In the genomic region with DNA sequence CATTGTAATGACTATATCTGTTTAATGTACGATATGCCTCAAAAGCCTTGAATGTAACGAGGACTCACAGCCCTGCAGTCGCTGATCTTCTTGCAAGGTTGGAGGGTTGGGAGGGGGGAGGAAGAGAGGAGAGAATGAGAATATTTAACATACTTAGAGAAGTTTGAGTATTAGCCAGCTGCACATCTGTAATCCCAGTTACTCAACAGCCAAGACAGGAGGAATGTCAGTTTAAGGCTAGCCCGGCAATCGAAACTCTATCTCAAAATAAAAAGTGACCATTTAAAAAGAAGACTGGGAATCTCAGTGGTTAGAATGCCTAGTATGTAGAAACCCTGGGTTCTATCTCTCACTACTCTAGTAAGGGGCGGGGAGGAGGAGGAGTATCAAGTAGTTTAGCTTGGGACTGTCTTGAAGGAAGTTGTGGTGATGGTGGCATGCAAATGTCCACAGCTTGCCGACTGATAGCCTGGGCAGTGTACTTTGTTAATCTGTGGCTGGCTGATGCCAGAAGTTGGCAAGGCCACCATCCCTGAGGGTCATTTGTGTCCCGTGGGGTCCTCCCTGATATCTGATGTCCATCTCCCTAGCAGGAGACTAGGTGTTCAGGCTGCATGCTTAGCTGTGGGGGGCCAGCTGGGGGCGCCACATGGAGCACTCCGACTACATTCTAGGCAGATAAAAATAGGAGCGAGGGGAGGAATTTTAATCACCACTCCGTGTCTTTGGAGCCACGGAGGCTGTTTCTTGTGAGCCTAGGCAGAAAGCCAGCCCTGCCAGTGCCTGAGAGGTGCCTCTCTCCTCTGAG, we compare ENCODE assay signal across 9 mouse cellular contexts. TPM values are rescaled to one million over a fixed set of nuclear protein-coding genes. Genes with fewer than 3 reads are reported as not detected.
A peak's percentile ranks its signal among the peaks of the same experiment; 100 is the strongest.
DNase-seq lines count a peak whose midpoint lies in the region; ATAC-seq and TF ChIP-seq lines count a peak whose summit lies in the region.
"Had no signal": no experiment of that assay in that cellular context is flagged by ENCODE, and none has a peak within 500 bp of the region (broad histone marks: within the 10 kb centered on the region; RNA-seq: fewer than 3 reads in every experiment).

No protein-coding gene starts in this region.

- H3K9me3 ChIP-seq in megakaryocyte, embryonic 14.5 days = no peaks in the 10 kb centered on the region
- H3K9me3 ChIP-seq in midbrain, postnatal 0 days (ENCODE audit: low read length) = no peaks in the 10 kb centered on the region
- H3K9me3 ChIP-seq: liver, embryonic 15.5 days had no signal

- DNase-seq in adrenal gland, postnatal 14 days = peak; percentile 67
- DNase-seq in adrenal gland, postnatal 4 days (ENCODE audit: low spot score in 2 of 2) = no peak
- DNase-seq in layer of hippocampus, postnatal 10 days (ENCODE audit: low spot score in 2 of 2) = peak; percentile 47 to 50
- peak; percentile 65 for DNase-seq in midbrain, postnatal 0 days (ENCODE audit: low spot score)

- H3K9ac ChIP-seq in midbrain, postnatal 0 days (replicated peaks; ENCODE audit: low read length, poor library complexity, severe bottlenecking) = no peak overlapping the region
- H3K9ac ChIP-seq: liver, embryonic 15.5 days had no signal

- H3K36me3 ChIP-seq in megakaryocyte, embryonic 14.5 days (replicated peaks; ENCODE audit: low read length) = no peaks in the 10 kb centered on the region
- no peaks in the 10 kb centered on the region for H3K36me3 ChIP-seq in midbrain, postnatal 0 days (ENCODE audit: insufficient read depth, low read length)
- H3K36me3 ChIP-seq: liver, embryonic 15.5 days had no signal

- WGBS in midbrain, postnatal 0 days = 51% methylated on average over 13 of the region's 13 CpGs

- H3K4me3 ChIP-seq in megakaryocyte, embryonic 14.5 days (replicated peaks) = peak overlapping the region; percentile 11
- no peak overlapping the region for H3K4me3 ChIP-seq in midbrain, postnatal 0 days (ENCODE audit: low read depth, low read length)
- H3K4me3 ChIP-seq: liver, embryonic 15.5 days had no signal

- no peak overlapping the region for H3K4me2 ChIP-seq in midbrain, postnatal 0 days (ENCODE audit: low read depth, low read length, poor library complexity, severe bottlenecking)
- H3K4me2 ChIP-seq: liver, embryonic 15.5 days had no signal

- peaks cover 92% of the 10 kb centered on the region for H3K4me1 ChIP-seq in megakaryocyte, embryonic 14.5 days
- H3K4me1 ChIP-seq in midbrain, postnatal 0 days (ENCODE audit: insufficient read depth, low read length) = peaks cover 11% of the 10 kb centered on the region; the same call in 1 of the 2 replicates

- TF ChIP-seq CTCF in midbrain, postnatal 0 days (IDR thresholded peaks at IDR 0.05) = peak; percentile 53

- no peak for ATAC-seq in megakaryocyte, adult 5-6 weeks (ENCODE audit: poor library complexity, severe bottlenecking)
- peak; percentile 79 for ATAC-seq in frontal cortex, adult (ENCODE audit: low TSS enrichment)
- no peak for ATAC-seq in midbrain, postnatal 0 days (ENCODE audit: low FRiP score)
- no peak for ATAC-seq in monocyte, adult 5-6 weeks (replicated peaks; ENCODE audit: insufficient number of reproducible peaks, low FRiP score, low TSS enrichment, poor library complexity, severe bottlenecking)

- peaks cover 51% of the 10 kb centered on the region for H3K27me3 ChIP-seq in megakaryocyte, embryonic 14.5 days (replicated peaks)
- H3K27me3 ChIP-seq in midbrain, postnatal 0 days (ENCODE audit: insufficient read depth, low read length) = no peaks in the 10 kb centered on the region

- no peak overlapping the region for H3K27ac ChIP-seq in midbrain, postnatal 0 days (ENCODE audit: low read depth, low read length)
- H3K27ac ChIP-seq: liver, embryonic 15.5 days had no signal

RNA-seq across cellular contexts. Expression of a gene that starts 46.4 kb away (rescaled TPM):
- 40.7 and 46.1 TPM in 2 replicates for total RNA-seq in adrenal gland, postnatal 14 days (2021)
- total RNA-seq in adrenal gland, postnatal 4 days (2021) = 10 to 100 TPM; 47.8 to 54.3 TPM
- polyA plus RNA-seq in megakaryocyte, embryonic 14.5 days (2012; ENCODE audit: insufficient read depth, low replicate concordance) = 1.3 TPM in 1 of 2 replicates, not detected in the other
- not detected in 2 replicates for total RNA-seq in megakaryocyte, adult 5-6 weeks (2015)
- 0.07 TPM in 1 of 2 replicates, not detected in the other for total RNA-seq in megakaryocyte, adult 5-6 weeks (2017)
- 10 to 100 TPM; 16.9 to 17.4 TPM for total RNA-seq in layer of hippocampus, postnatal 10 days (2021)
- total RNA-seq in midbrain, postnatal 0 days (2014; rRNA removed) = 36.9 and 48.9 TPM in 2 replicates
- polyA plus RNA-seq in midbrain, postnatal 0 days (2015; fragmentation: Nextera tagmentation; extraction: Ambion mirVana) = 35.7 and 36.4 TPM in 2 replicates
- 0.85 to 1.2 TPM in 2 of 3 replicates, not detected in the other for total RNA-seq in monocyte, adult 5-6 weeks (2017)

Comparison
In these comparisons a context has a peak if more than half of its experiments do, and no peak if none do; other contexts are left out.
1. DNase-seq: peak in adrenal gland, postnatal 14 days (single experiment), layer of hippocampus, postnatal 10 days (2 of 2) and midbrain, postnatal 0 days (single experiment); none in adrenal gland, postnatal 4 days (0 of 2).